Mouse (Mus musculus): ENCODE data around the gene Itgae. TPM values are rescaled to one million over a fixed set of nuclear protein-coding genes. Genes with fewer than 3 reads are reported as not detected.

The Itgae gene
- polyA plus RNA-seq, 1 experiment from 2014 or later, result 0.24 TPM

- WGBS, result 79% methylated on average over 10 of the region's 10 CpGs
- H3K9ac ChIP-seq (replicated peaks; ENCODE audit: low read length), result no peak overlapping the region
- H3K4me1 ChIP-seq (ENCODE audit: control insufficient read depth, insufficient read depth, low read length), result 0 out of 2 replicates have a peak, but pooled peaks cover 3% of the 10 kb centered on the region
- H3K27ac ChIP-seq (replicated peaks; ENCODE audit: low read depth, low read length), result no peak overlapping the region
- no peaks in the 10 kb centered on the region for H3K27me3 ChIP-seq (ENCODE audit: control insufficient read depth, insufficient read depth, low read length)
- H3K9me3 ChIP-seq (ENCODE audit: control insufficient read depth, low read length), result no peaks in the 10 kb centered on the region
- H3K4me3 ChIP-seq (replicated peaks; ENCODE audit: low read depth, low read length), result no peak overlapping the region
- H3K4me2 ChIP-seq (ENCODE audit: low read length), result no peak overlapping the region
- DNase-seq (peak; percentile 9), ATAC-seq (ENCODE audit: low FRiP score, low TSS enrichment) (no peak)
- peaks cover 42% of the 10 kb centered on the region for H3K36me3 ChIP-seq (ENCODE audit: control insufficient read depth, insufficient read depth, low read length)
Observed at GRCm38 (mm10) chr11:73084804-73085231, 5.6 kb upstream of the Itgae start.

GRCm38 (mm10) chr11:73085391-73085790 is 5.0 kb upstream of the Itgae start:
- Histone ChIP-seq H3K36me3 (ENCODE audit: control insufficient read depth, insufficient read depth, low read length) (peaks cover 39% of the 10 kb centered on the region), H3K4me3 (replicated peaks; ENCODE audit: low read depth, low read length) (no peak overlapping the region), H3K9ac (replicated peaks; ENCODE audit: low read length) (no peak overlapping the region), H3K27ac (replicated peaks; ENCODE audit: low read depth, low read length) (no peak overlapping the region), H3K27me3 (ENCODE audit: control insufficient read depth, insufficient read depth, low read length) (no peaks in the 10 kb centered on the region), H3K4me2 (ENCODE audit: low read length) (no peak overlapping the region), H3K9me3 (ENCODE audit: control insufficient read depth, low read length) (no peaks in the 10 kb centered on the region), H3K4me1 (ENCODE audit: control insufficient read depth, insufficient read depth, low read length) (0 out of 2 replicates have a peak, but pooled peaks cover 3% of the 10 kb centered on the region)
- 83% methylated on average over 7 of the region's 7 CpGs for WGBS
- ATAC-seq (ENCODE audit: low FRiP score, low TSS enrichment) (no peak), DNase-seq (peak; percentile 8)

GRCm38 (mm10) chr11:73087700-73088480 is 2.5 kb upstream of the Itgae start:
- H3K36me3 ChIP-seq (ENCODE audit: control insufficient read depth, insufficient read depth, low read length), result peaks cover 17% of the 10 kb centered on the region; the same call in 1 of the 2 replicates
- DNase-seq, result no peak
- H3K4me3 ChIP-seq (replicated peaks; ENCODE audit: low read depth, low read length), result no peak overlapping the region
- 0 out of 2 replicates have a peak, but pooled peaks cover 3% of the 10 kb centered on the region for H3K4me1 ChIP-seq (ENCODE audit: control insufficient read depth, insufficient read depth, low read length)
- ATAC-seq (ENCODE audit: low FRiP score, low TSS enrichment), result no peak
- no peak overlapping the region for H3K4me2 ChIP-seq (ENCODE audit: low read length)
- no peaks in the 10 kb centered on the region for H3K9me3 ChIP-seq (ENCODE audit: control insufficient read depth, low read length)
- WGBS, result 70% methylated on average over 6 of the region's 6 CpGs
- H3K9ac ChIP-seq (replicated peaks; ENCODE audit: low read length), result no peak overlapping the region
- no peak overlapping the region for H3K27ac ChIP-seq (replicated peaks; ENCODE audit: low read depth, low read length)
- no peaks in the 10 kb centered on the region for H3K27me3 ChIP-seq (ENCODE audit: control insufficient read depth, insufficient read depth, low read length)

GRCm38 (mm10) chr11:73090826-73091225 is 443 bp downstream of the Itgae start:
- Histone ChIP-seq H3K9me3 (ENCODE audit: control insufficient read depth, low read length) (no peaks in the 10 kb centered on the region), H3K36me3 (ENCODE audit: control insufficient read depth, insufficient read depth, low read length) (0 out of 2 replicates have a peak, but pooled peaks cover 5% of the 10 kb centered on the region), H3K4me1 (ENCODE audit: control insufficient read depth, insufficient read depth, low read length) (0 out of 2 replicates have a peak, but pooled peaks cover 3% of the 10 kb centered on the region), H3K27ac (replicated peaks; ENCODE audit: low read depth, low read length) (no peak overlapping the region), H3K4me3 (replicated peaks; ENCODE audit: low read depth, low read length) (no peak overlapping the region), H3K4me2 (ENCODE audit: low read length) (no peak overlapping the region), H3K27me3 (ENCODE audit: control insufficient read depth, insufficient read depth, low read length) (no peaks in the 10 kb centered on the region), H3K9ac (replicated peaks; ENCODE audit: low read length) (no peak overlapping the region)
- no peak for DNase-seq
- WGBS, result 88% methylated on average over 2 of the region's 2 CpGs
- no peak for ATAC-seq (ENCODE audit: low FRiP score, low TSS enrichment)

GRCm38 (mm10) chr11:73092057-73092456 is 1.7 kb downstream of the Itgae start:
- Histone ChIP-seq H3K9me3 (ENCODE audit: control insufficient read depth, low read length) (no peaks in the 10 kb centered on the region), H3K27me3 (ENCODE audit: control insufficient read depth, insufficient read depth, low read length) (no peaks in the 10 kb centered on the region), H3K27ac (replicated peaks; ENCODE audit: low read depth, low read length) (no peak overlapping the region), H3K9ac (replicated peaks; ENCODE audit: low read length) (no peak overlapping the region), H3K4me3 (replicated peaks; ENCODE audit: low read depth, low read length) (no peak overlapping the region), H3K4me2 (ENCODE audit: low read length) (no peak overlapping the region), H3K36me3 (ENCODE audit: control insufficient read depth, insufficient read depth, low read length) (0 out of 2 replicates have a peak, but pooled peaks cover under 1% of the 10 kb centered on the region), H3K4me1 (ENCODE audit: control insufficient read depth, insufficient read depth, low read length) (0 out of 2 replicates have a peak, but pooled peaks cover 3% of the 10 kb centered on the region)
- no peak for ATAC-seq (ENCODE audit: low FRiP score, low TSS enrichment)
- DNase-seq, result no peak
- 83% methylated on average over 4 of the region's 4 CpGs for WGBS

GRCm38 (mm10) chr11:73092877-73093276 is 2.5 kb downstream of the Itgae start:
- H3K27ac ChIP-seq (replicated peaks; ENCODE audit: low read depth, low read length), result no peak overlapping the region
- H3K36me3 ChIP-seq (ENCODE audit: control insufficient read depth, insufficient read depth, low read length), result no peaks in the 10 kb centered on the region
- no peak for ATAC-seq (ENCODE audit: low FRiP score, low TSS enrichment)
- DNase-seq, result no peak
- H3K4me1 ChIP-seq (ENCODE audit: control insufficient read depth, insufficient read depth, low read length), result 0 out of 2 replicates have a peak, but pooled peaks cover 3% of the 10 kb centered on the region
- WGBS, result 69% methylated on average over 7 of the region's 7 CpGs
- no peaks in the 10 kb centered on the region for H3K27me3 ChIP-seq (ENCODE audit: control insufficient read depth, insufficient read depth, low read length)
- H3K4me3 ChIP-seq (replicated peaks; ENCODE audit: low read depth, low read length), result no peak overlapping the region
- no peak overlapping the region for H3K4me2 ChIP-seq (ENCODE audit: low read length)
- no peak overlapping the region for H3K9ac ChIP-seq (replicated peaks; ENCODE audit: low read length)
- no peaks in the 10 kb centered on the region for H3K9me3 ChIP-seq (ENCODE audit: control insufficient read depth, low read length)

- DNase-seq (no peak), ATAC-seq (ENCODE audit: low FRiP score, low TSS enrichment) (no peak)
- Histone ChIP-seq H3K27ac (replicated peaks; ENCODE audit: low read depth, low read length) (no peak overlapping the region), H3K4me2 (ENCODE audit: low read length) (no peak overlapping the region), H3K9me3 (ENCODE audit: control insufficient read depth, low read length) (no peaks in the 10 kb centered on the region), H3K27me3 (ENCODE audit: control insufficient read depth, insufficient read depth, low read length) (no peaks in the 10 kb centered on the region), H3K4me1 (ENCODE audit: control insufficient read depth, insufficient read depth, low read length) (no peaks in the 10 kb centered on the region), H3K36me3 (ENCODE audit: control insufficient read depth, insufficient read depth, low read length) (no peaks in the 10 kb centered on the region), H3K4me3 (replicated peaks; ENCODE audit: low read depth, low read length) (no peak overlapping the region), H3K9ac (replicated peaks; ENCODE audit: low read length) (no peak overlapping the region)
- WGBS, result 82% methylated on average over 11 of the region's 11 CpGs
Observed at GRCm38 (mm10) chr11:73094231-73094995, 4.0 kb downstream of the Itgae start.

GRCm38 (mm10) chr11:73098860-73099259 is 8.5 kb downstream of the Itgae start:
- no peak overlapping the region for H3K4me2 ChIP-seq (ENCODE audit: low read length)
- DNase-seq, result no peak
- WGBS, result 71% methylated on average over 5 of the region's 5 CpGs
- no peak overlapping the region for H3K9ac ChIP-seq (replicated peaks; ENCODE audit: low read length)
- H3K4me1 ChIP-seq (ENCODE audit: control insufficient read depth, insufficient read depth, low read length), result no peaks in the 10 kb centered on the region
- ATAC-seq (ENCODE audit: low FRiP score, low TSS enrichment), result no peak
- H3K36me3 ChIP-seq (ENCODE audit: control insufficient read depth, insufficient read depth, low read length), result no peaks in the 10 kb centered on the region
- H3K9me3 ChIP-seq (ENCODE audit: control insufficient read depth, low read length), result no peaks in the 10 kb centered on the region
- H3K4me3 ChIP-seq (replicated peaks; ENCODE audit: low read depth, low read length), result no peak overlapping the region
- H3K27ac ChIP-seq (replicated peaks; ENCODE audit: low read depth, low read length), result no peak overlapping the region
- H3K27me3 ChIP-seq (ENCODE audit: control insufficient read depth, insufficient read depth, low read length), result no peaks in the 10 kb centered on the region

Measured in midbrain, embryonic 14.5 days (tissue).